Mouse (Mus musculus) left cerebral cortex, adult 18-20 months (tissue): Measurements from ENCODE around the gene Pik3cb. TPM values are rescaled to one million over a fixed set of nuclear protein-coding genes. Genes with fewer than 3 reads are reported as not detected.
A peak's percentile ranks its signal among the peaks of the same experiment; 100 is the strongest.

ENCODE experiments used
- DNase-seq, 2 experiments: peaks; one replicate each; pipeline ENCODE4 v3.0.0; 2021 to 2022; ENCODE audit warnings: low spot score in 2 of 2, mixed read lengths in 1 of 2
- total RNA-seq, 2 experiments: library from RNA; stranded (reverse); gene quantifications; 2 replicates each; pipeline ENCODE4 v1.2.3; 2021

Gene Pik3cb
- total RNA-seq, 2 experiments from 2014 or later, result 24.4 to 25.5 TPM

DNA sequence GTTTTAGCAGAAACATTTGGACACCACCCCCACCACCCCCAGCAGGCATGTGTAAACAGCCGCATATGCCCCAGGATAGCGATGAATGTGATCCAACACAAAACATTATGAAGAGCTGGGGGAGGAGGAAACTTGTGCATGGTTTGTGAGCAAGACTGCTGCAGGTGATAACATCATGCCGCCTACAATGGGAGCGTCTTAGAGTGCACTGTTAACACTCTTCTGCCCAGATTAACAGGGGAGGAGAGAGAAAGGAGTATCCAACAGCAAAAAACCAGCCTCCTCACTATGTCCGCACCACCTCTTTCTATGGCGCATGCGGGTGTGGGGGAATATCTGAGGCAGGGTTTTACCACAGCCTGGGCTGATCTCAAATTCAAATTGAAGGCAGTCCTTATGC lies 45.2 kb downstream of the Pik3cb start:
- peak in 1 of 2 experiments; percentile 5 for DNase-seq

DNA sequence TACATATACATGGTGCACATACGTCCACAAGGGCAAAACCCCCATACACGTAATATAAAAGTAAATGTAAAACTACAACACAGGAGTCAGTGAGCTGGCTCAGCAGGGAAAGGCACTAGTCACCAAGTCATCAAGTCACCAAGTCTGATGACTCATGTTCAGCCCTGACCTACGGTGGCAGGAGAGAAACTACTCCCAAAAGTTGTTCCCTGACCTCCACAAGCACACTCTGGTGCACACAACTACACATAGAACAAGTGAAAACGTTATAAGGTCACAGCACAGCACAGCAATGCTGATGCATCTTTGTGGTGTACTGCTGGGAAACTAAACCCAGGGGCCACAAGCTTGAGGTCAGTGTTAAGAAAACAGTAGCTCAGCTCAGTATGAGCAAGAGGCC lies 49.9 kb downstream of the Pik3cb start:
- no peak for DNase-seq

DNA sequence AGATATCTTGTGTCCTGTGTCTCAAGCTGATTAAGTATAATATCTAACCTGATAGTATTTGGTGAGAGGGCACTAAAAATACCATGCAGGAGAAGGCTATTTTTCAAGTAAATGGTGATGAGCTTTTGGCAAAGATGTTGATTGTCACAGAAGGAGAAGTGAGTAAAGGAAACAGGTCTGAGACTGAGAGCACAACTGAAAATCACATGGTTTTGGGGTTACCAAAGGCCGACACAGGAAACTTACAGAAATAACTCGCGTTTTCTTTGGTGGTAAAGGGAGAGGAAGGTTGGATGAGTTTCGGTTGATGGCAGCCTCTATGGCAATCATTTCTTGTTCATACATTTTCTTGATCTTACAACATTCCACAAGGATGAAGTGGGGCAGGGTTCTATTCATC lies 50.5 kb downstream of the Pik3cb start:
- no peak for DNase-seq

DNA sequence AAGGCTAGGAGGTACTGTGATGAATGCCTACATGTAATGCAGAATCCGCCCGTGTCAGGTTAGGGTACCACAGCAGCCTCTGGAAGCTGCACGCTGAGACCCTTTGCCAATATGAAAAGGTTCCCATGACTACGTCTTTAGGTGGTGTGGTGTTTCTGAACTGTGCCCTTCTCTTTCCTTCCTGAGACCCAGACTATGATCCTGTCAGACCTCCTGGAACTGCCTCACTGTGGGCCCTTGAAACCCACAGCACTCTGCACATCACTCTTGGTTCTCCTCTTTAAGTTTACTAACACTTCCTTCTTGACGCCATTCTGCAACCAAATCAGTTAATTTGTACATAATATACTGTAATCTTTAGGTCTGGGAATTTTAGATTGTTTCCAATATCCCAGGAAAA lies 58.7 kb downstream of the Pik3cb start:
- no peak for DNase-seq

DNA sequence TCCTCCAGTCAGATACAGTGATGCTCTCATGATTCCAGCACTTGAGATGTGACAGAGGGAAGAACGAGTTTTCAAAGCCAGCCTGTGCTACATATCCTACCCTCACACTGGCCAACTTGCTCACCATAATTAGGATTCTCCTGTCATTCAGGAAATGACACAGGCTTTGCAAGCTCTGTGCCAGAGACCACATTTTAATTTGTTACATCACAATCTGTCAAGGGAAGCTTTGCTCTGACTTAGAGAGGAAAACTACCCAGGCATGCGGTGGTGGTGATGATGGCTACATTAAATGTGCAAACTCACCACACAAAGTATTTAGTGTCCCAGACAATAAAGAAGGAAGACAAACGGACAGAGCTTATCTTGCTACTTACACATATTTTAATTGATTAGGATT lies 59.1 kb downstream of the Pik3cb start:
- no peak for DNase-seq

DNA sequence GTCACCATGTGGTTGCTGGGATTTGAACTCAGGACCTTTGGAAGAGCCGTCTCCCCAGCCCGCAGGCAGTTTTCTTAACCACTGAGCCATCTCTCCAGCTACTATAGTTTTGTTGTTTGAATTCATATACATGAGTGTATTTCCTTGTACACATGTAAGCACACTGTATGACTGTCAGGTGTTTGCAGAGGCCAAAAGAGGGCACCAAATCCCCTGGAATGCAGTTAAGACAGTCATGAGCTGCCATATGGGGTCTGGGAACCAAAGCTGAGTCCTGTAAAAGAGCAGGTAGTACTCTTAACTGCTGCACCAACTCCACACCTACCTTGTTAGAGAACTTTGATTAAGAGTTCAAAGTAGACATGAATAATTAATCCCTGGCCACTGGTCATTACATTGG lies 59.8 kb downstream of the Pik3cb start:
- no peak for DNase-seq

DNA sequence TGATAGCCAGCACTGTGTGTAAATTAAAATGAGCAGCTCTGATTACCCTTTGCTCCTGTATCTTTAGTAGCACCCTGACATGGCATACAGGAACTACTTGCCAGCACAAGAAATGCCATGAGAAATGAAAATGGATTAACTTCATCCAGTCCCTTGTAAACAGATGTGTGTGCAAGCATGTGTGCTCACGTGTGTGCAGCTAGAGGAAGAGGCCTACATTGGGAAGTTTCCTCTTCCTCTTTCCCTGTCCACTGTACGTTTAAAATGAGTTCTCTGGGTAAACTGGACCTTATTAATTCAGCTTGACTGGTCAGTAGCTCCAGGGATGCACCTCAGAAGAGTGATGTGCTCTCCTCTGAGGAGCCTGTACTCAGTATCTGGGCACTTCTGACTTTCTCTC lies 66.0 kb downstream of the Pik3cb start:
- DNase-seq, result no peak

DNA sequence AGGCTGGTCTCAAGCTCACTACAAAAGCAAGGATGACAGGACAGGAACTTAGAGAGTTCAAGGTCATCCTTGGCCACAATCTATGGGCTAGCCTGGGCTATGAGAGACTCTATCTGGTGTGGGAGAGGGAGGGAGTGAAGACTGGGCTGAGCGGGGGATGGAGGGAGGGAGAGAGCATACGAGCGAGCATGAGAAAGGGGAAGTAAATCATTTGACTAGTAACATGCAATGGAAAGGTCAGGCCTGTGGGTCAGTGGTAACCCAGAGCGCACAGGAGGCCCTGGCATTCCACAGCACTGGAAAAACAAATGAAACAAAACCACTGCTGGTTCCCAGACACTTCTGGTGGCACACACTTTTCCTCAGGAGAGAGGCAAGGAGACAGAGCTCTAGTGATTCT lies 67.9 kb downstream of the Pik3cb start:
- DNase-seq, result no peak

DNA sequence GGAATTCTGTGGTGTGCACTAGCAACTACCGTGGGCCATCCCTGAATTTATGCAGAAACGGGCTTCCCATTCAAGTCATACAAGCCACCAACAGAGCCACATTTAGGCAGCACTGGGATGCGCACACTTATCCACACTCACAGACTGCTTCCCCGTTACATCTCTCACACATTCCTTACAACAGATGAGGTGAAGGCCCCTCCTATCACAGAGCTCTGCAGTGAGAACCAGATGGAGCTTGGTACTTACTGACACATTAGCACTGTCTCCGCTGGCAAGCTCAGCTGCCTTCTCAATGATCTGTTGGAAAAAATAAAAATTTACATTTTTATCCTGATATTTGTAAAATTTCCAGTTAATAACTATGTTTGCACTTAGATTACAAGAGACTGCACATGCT lies 75.1 kb downstream of the Pik3cb start:
- DNase-seq, result no peak

DNA sequence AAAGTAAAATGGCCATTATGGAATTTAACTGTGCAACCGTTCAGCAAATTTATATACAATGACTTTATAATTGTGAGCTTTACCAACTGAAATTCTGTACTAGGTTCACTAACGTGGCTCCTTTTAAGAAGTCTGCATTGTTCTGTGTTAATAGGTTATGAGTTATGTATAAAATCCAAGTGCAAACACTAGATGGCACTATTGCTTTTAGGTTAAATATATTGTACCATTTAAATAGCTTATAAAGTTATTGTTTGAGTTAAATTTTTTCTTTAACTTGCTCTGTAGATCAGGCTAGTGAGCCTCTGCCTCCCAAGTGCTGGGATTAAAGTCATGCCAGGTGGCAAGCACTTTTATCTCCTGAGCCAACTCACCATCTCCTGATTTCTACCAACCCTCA lies 76.2 kb downstream of the Pik3cb start:
- no peak for DNase-seq

DNA sequence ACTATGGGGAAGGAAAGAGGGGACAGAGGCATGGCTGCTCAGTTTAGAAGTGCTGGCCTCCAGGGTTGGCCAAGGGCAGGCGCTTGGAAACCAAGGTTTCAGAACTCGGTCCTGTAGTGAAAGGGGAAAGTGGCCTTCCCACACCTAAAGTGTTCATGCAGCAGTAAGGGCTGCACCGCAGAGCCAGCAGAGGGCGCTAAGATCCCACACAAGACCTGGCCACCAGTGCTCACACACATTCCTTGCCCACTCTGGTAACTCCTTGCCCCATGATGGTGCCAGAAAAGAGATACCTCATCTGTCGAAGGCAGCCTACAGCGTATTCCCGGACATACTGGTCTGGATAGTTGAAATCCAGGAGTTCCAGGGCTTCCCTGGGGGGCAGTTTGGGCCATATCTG lies 77.9 kb downstream of the Pik3cb start:
- peak; percentile 81 to 83 for DNase-seq

DNA sequence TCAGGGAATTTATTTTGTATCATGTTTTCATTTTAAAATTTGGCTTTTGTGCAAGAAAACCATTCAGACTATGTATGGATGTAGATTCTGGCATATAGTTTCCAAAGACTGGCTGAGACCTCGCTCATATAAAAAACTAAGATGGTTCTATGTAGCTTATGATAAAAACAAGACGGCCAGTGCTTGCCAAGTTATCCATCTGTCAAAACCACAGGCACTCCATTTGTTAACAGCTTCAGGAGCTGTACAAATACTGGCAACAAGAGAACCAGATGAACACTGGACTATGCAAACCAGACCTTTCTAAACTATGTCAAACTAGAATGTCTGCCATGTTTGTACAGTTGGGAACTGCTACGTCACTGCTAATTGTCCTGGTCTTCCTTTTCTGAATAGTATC lies 82.7 kb downstream of the Pik3cb start:
- DNase-seq, result no peak

DNA sequence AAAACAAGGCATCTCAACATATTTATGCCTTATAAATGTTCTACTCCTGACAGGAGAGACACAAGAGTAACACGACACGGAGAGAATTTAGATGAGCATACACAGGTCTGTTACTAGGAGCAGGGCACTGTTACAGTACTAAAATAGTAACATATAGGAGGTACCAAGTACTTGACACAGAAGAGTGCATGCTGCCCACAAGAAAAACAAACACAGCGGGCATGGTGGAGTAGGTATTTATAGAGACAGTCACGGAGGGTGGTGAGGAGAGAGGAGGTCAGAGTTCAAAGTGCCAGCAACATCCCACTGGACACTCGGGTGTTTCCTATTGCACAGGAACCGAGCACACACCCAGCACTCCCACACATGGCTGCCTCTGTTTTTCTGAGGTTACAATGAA lies 90.7 kb downstream of the Pik3cb start:
- DNase-seq, result no peak

DNA sequence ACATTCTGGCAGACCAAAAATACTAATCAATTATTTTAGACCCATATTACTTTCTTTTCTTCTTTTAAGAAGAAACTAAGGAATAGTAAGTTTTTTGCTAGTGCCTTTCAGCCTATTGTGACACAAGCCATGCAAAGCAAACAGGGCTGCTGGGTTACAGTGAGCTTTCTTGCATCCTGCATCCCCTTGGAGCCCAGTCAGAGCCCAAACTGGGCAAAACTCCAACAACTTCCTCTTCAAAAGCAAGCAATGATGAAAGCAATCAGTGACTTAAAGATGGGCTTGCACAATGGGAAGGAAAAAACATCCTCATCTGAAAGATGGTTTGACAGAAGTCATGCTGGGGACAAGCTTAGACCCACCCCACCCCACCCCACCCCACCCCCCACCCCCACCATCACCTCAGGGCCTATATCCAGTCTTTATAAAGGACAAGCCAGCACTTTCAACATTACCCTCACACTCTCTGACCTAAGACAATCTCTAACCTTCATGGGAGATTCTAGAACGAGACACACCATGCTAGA lies 91.6 kb downstream of the Pik3cb start:
- no peak for DNase-seq

DNA sequence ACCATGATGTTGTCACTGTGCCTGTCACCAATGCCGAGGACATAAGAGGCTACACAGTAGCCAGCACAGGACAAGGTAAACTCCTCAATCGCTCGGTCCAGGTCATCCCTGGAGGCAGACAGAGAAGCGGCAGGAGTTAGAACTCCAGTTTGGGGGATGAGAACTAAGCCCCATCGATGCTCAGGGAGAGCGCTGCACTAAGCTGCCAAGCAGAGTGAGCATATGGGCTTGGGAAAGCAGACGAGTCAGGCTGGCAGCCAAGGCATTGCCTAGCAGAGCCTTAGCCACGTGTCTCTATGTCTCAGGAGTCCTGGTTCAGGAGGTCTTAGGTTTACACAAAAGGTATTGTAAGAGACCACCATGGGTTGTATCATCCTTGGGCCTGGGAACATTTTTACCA lies 95.7 kb downstream of the Pik3cb start:
- DNase-seq, result no peak

DNA sequence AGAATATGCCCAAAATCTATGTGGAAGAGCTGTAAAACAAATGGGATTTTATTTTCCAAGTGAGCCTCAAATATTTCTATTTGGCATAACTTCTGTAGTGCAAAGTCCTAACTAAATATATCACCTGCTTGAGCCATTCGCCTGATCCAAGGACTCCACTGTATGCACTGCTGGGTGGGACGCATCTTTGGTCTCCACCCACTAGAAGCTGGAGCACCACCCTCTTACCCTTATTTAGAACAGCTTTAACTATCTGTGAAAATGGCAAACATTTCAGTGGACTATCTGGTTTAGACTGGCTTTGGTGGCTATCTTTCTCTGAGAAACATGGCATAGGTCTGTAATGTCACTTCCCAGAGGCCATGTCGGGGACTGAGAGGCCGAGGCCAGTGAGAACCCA lies 97.8 kb downstream of the Pik3cb start:
- no peak for DNase-seq

DNA sequence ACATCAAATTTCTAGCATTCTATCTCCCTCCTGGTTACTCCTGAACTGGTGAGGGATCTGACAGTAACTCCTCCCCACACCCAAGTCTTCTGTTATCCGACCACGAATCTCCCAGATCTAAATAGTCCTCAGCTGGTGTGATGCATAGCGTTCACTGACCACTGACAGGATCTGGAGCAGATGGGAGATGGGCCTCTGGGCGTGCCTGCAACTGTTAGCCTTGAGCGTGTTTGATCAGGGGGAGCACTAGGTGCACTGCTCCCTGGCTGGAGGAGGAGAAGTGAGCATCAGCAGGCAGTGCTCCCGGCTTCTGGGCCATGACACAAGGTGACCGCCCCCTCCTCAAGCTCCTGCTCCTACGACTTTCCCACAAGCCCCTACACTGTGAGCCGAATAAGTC lies 98.4 kb downstream of the Pik3cb start:
- DNase-seq, result no peak

DNA sequence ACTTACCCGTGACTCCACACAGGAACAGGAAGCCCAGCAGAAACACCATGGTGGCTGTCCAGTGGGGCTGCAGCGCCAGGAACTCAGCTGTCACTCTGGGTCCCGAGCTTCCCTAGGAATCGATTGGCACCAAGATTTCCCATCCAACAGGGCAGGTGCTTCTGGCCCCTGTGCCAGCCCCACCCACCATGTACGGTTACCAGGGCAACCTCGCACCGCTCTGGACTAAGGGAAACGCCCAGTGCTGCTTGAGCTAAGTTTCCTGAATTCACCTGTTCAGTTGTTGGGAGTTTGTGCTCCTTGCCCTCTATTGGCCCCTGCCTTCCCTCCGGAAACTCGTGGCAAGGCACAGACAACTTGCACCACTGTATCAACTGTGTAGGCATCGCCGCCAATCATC lies 104.8 kb downstream of the Pik3cb start, which contains the start of gene Gm1123:
Gene Gm1123, minus strand, starts transcription at position 141 of the 400 bp plus-strand sequence.
- no peak for DNase-seq

DNA sequence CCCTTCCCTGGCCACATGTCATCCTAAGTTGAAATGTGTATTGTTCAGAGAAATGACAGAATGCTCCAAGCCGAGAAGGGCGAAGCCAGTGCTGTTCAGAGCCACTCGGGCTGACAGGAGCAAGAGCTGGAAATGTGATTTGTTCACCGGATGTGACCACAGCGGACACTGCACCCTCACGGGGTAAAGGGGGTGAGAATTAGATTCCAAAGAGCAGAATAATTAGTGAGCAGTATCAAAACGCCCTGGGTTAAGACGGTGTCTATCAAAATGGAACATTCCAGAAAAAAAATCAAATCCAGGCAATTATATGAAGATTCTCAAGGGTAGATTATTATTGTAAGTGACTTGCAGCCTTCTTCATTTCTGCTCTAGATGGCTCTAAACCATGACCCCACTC lies 106.3 kb downstream of the Pik3cb start:
- DNase-seq, result no peak

DNA sequence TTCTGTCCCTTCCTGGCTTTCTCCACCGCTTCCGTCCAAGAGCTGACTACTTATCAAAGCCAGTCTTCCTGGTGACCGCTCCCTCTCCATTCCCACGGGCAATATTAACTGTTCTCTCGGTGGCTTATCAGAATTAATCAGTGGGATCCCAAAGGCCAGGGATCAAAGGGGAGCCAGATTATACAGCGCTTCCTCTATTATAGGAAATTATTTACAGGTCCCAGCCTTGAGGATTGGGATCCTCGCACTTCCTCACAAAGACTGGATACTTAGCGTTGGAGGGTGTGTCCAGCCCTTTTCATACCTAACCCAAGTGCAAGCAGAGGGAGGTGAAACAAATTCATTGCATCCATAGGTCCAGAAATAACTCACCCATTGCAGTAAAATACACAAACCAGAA lies 108.4 kb downstream of the Pik3cb start:
- DNase-seq, result no peak

DNA sequence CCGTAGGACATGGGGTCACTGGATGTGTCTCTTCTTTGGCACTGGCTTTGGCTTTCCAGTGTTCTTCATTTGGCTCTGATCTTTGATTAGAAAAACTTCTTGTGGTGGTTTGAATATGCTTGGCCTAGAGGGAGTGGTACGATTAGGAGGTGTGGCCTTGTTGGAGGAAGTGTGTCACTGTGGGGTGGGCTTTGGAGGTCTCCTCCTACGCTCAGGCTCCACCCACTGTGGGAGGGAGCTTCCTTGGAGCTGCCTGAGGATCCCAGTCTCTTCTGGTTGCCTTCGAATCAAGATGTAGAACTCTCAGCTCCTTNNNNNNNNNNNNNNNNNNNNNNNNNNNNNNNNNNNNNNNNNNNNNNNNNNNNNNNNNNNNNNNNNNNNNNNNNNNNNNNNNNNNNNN lies 118.7 kb downstream of the Pik3cb start:
- DNase-seq, result no peak

DNA sequence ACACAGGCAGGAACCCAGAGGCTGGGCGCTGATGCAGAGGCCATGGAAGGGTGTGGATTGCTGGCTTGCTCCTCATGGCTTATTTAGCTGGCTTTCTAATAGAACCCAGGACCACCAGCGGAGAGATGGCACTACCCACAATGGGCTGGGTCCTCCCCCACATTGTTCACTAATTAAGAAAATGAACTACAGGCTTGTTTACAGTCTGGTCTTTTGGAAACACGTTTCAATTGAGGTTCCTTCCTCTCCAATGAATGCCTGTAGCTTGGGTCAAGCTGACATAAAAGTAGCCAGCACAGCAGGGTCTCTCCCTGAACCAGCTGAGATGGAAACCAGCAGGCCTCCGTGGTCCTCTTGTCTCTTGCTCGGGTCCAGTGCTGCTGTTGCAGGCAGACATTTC lies 119.3 kb downstream of the Pik3cb start:
- DNase-seq, result no peak

DNA sequence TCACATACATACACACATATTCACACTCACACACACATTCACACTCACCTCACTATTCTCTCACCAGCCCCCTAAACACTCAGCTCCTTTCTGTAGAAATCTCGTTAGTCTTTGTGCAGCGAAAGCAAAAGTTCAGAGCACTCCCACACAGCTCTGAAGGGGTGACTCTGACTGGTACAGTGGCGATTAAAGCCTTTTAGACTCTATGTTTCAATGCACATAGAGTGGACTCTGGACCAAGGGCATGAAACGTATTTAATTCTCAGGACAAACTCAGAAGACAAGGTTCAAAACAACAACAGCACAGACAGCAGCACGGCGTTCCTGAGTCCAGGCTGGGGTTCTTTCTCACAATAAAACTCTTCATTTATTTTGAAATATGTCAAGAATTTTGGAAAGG lies 122.7 kb downstream of the Pik3cb start:
- DNase-seq, result no peak

DNA sequence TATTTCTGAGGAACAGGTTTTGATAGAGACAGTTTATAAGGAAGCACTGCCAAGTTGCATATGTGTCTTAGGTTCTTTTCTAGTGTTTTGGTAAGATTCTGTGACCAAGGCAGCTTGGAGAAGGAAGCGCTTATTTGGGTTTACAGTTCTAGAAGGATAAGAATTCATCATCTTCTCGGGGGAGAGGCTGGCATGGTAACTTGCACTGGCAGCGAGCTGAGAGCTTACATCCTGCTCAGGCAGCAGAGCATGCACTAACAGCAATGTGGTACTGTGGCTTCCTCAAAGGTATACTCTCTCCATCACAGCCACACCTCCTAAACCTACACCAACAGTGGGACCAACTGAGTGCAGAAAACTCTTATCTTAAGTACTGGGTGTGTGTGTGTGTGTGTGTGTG lies 123.7 kb downstream of the Pik3cb start:
- peak in 1 of 2 experiments; percentile 7 for DNase-seq
